Mouse (Mus musculus): ENCODE results near the gene Plcb4.
"Not testable (repeated sequence)": the region's sequence is repeated elsewhere in the genome, so short reads cannot be mapped to it uniquely, and the experiment has no call there.

Plcb4 gene

DNA sequence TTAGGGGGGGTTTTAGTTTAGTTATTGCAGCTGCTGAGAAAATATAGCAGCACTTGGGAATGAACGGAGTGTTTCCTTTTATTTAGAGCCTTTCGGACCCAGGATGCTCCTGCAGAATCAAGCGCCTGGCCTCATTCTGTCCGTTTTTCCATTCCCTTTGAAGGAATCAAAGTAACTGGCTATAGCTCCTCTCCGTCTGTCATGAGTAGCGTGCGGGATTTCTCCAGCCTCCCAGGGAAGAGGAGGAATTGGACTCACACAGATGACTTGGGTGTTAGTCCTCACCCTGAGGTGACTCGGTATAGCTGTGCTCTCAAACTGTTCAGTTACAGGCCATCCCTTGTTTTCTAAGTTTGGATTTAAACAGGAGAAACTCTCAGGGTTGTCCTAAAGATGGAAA, 14.8 kb downstream of the Plcb4 start:
- no peak for DNase-seq (ENCODE audit: low read depth, low spot score)

DNA sequence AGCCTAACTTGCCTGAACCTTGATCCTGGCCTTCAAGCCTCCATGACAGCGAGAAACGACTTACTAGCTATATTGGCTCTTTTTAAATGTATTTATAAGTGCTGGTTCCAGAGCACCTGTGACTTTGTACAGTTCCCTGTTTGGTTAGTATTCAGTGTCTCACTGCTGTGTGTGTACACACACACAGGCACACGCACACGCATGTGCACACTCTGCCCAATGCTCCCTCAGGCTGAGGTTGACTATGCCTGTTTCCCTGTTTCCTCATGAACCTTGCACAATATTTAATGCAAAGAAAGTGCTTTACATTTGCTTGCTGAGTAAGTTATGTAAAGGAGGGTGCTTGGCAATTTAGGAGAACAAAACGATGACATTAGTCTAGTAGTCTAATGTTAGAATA, 16.5 kb downstream of the Plcb4 start:
- no peak for DNase-seq (ENCODE audit: low read depth, low spot score)

DNA sequence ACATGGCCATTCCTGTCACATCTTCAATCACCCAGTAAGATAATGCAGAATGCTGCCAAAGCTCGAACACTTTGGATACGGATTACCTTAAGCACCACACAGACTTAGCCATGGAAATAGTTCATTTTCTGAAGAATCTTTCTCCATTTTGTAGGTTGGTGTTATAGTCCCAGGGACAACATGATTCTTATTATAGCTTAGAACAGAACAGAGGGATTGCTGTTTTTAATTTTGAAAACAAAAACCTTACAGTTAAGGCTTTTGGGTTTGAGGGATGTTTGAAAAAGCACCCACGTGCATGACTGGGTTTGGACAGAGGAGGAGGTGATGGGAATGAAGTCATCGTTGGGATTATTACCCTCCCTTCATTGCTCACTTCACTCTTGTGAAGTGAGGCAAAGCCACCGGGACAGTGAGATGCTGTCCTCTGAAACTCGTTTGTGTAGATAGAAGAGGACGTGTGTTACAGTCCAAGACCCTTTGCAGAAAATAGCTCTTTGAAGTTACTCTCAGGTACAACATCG, 18.2 kb downstream of the Plcb4 start:
- DNase-seq (ENCODE audit: low read depth, low spot score), result no peak

- no peak for DNase-seq (ENCODE audit: low read depth, low spot score)
These were observed 18.8 kb downstream of the Plcb4 start for GRCm38 (mm10) chr2:135677601-135678000.

DNA sequence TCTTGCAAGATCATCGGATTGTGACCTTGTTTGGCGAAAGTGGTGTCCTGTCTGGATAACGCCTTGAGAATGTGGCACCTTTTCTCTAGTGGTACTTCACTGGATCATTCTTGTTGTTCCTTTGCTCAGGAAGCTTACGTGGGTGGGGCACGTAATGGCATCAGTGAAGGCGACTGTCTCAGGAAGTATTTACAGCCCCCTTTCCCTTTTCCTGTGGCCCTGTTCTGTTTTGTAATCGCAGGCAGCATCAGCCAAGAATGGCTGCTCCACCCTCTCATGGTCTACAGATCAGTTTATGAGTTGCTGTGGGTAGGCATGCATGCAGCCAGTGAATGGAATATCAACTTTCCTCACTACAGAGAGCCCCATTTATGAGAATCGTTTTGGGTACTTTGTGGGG, 21.2 kb downstream of the Plcb4 start:
- DNase-seq (ENCODE audit: low read depth, low spot score), result no peak

DNA sequence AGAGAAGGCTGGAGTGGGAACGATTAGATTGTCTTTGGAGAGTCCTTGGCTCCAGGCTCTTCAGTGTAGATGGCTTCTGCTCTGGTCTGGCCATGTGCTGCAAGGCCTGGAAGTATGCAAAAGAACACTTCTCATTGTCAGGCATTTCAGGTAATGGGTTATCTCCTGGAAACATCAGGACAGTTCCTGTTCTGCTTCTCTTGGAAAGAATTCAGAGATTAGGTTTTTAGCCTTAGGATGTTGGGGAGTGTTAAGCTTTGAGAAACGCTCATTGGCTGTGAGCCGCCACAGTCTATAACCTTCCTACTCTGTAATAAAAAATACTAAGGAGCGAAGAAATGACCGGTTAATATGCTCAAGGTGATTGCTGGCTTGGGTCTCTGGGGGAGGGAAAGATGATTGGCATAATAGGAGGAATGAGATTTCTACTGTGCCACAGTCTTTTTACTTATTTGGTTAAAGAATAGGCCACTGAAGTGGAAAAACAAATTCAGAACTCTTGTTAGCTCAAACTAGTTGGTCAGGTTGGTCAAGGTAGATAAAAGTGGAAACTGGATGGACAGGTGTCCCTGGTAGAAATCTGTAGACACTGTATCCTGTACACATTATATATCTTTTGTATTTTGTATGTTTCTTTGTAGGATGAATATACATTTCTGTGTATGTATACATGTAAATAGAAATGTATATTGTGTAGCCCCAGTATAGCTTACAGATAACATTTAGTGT, 21.8 kb downstream of the Plcb4 start:
- no peak for DNase-seq (ENCODE audit: low read depth, low spot score)

DNA sequence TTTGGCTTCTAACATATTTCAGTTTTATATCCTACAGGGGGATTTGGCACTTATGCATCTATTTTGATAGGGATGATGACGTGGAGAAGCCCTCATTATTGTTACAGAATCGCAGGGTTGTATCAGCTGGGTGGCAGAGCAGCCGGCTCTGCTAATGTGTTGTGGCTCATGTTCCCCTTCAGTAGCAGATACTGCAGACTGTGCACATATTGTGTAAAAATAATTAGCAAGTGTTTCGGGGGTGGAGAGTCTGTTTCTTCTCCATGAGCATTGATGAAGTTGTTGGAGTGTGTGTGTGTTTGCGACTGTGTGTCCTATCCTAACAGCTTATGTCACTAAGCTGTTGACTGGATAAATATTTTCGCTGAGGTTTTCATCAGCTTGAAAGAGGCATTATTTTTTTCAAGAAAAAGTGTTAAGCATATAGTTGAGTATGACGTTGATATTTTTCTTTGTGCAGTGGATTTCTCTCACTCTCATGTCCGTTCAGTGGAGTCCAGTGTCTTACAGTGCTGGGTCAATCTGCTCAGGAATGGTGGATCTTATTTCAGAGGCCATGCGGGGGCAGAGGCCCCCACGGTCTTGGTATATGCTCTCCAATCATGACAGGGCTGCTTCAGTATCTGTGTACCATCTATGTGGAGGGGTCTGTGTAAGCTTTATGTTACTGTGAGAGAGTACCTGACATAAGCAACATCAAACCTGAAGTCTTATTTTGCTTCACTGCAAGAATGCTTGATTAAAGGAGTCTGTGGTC, 25.1 kb downstream of the Plcb4 start:
- no peak for DNase-seq (ENCODE audit: low read depth, low spot score)

DNA sequence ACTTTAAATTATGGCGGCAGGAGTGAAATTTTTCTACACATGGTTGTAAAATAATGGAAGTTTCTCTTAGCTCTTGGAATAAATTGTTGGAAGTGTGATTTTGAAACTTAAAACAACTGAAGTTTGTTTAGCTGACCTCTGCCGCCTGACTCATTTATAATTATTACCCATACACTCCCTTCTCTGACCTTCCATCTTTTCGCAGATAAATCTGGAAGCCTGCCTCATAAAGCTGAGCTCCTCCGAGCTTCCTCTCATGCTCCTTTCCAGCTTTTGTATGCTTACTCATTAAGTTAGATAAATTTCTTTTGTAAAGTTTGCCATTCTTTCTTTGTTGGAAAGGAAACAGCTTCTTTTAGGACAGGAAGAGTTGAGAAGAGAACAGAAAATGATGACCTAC, 27.9 kb downstream of the Plcb4 start:
- no peak for DNase-seq (ENCODE audit: low read depth, low spot score)

- DNase-seq (ENCODE audit: low read depth, low spot score), result no peak
These were observed 28.8 kb downstream of the Plcb4 start for GRCm38 (mm10) chr2:135687585-135687984.

GRCm38 (mm10) chr2:135692568-135693488, 34.0 kb downstream of the Plcb4 start:
- DNase-seq (ENCODE audit: low read depth, low spot score), result peak; percentile 62

DNA sequence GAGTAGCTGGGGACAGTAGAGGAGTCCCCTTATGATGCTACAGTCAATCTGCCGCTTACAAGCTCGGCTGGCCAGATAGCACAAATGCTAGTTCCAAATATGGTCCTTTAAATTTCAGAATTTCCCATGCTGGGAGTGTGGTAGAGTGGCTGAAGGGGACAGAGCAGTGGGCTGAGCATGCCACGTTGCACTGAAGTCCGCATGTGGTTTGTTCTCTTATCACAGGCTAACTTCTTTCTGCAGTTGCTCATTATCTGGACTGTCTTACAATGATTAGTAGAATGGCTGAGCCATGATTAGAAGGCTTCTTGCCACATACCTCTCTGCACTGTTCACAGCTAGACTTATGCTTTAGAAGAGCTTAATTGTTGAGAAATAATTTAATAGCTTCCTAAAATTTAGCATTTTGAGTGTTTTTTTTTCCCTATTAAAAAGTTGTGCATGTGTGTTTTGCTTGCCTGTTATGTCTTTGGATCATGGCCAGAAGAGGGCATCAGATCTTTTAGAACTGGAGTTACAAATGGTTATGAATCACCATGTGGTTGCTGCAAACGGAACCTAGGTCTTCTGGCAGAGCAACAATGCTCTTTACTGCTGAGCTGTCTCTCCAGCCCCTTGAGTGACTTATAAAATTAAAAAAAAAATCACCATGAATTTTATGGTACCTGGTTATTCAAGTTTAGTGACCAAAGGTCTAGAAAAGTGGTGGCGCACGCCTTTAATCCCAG, 42.0 kb downstream of the Plcb4 start:
- no peak for DNase-seq (ENCODE audit: low read depth, low spot score)

DNA sequence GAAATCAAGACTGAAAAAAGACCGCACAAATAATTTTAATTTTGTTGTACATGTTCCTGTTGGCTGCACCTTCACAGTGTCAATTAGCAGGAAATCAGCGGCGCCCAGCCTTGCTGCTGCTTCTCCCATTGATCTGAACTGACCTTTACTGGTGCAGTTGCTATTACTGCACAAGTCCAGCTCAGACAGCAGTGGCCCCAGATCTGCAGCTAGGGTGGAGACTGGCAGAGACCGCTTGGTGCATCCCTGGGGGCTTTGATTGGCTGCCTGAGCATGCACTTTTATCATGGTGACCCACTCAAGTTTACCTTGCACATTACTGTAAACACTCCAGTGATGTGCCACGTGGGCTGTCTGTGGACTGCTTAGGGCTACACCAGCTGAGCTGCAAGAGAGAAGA, 45.9 kb downstream of the Plcb4 start:
- DNase-seq (ENCODE audit: low read depth, low spot score), result no peak

GRCm38 (mm10) chr2:135707305-135707704, 48.5 kb downstream of the Plcb4 start:
- DNase-seq (ENCODE audit: low read depth, low spot score), result no peak

DNA sequence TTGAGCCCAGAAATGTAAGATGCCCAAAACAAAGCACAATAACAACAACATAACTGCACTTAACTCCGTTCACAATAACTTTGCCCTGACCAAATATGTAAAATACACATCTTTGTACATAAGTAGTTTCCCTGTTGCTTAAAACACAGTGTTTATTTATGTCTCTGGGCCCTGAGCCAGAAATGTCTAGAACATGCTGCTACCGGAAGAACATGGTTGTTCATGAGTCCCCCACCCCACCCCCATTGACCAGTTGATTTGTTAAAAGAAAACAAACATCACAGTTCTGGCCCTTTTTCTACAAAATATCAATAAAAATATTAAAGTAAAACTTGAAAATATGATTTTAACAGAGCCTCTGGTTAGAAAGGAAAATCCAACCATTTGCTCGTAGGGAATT, 49.6 kb downstream of the Plcb4 start:
- DNase-seq (ENCODE audit: low read depth, low spot score), result no peak

DNA sequence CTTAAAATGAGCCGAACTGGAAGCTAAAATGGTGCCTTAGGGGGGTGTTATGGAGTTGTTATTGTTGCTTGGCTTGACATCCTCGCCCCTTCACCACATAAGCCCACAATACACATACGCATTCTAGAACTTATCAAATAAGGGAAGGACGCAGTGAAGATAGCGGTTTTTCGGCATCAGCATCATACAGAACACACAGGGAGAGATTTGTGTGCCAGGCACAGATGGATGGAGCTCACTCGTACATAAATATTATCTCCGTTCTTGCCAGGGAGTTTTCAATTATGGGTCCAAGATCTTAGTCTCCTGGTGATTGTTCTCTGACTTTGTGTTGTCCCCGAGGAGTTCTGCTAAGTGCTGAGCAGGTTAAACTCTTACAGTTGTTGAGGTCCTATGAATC, 50.0 kb downstream of the Plcb4 start:
- DNase-seq (ENCODE audit: low read depth, low spot score), result no peak

DNA sequence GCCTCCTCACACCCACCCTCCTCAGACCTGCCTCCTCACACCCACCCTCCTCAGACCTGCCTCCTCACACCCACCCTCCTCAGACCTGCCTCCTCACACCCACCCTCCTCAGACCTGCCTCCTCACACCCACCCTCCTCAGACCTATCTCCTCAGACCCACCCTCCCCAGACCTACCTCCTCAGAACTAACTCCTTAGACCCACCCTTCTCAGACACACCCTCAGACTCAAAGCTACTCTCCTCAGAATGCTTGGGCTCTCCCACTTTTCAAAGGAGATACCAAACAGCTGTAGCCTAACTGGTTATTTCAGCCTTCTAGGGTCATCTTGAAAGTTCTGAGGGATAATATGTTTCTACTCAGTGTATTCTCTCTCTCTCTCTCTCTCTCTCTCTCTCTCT, 50.9 kb downstream of the Plcb4 start:
- DNase-seq (ENCODE audit: low read depth, low spot score), result not testable (repeated sequence)

DNA sequence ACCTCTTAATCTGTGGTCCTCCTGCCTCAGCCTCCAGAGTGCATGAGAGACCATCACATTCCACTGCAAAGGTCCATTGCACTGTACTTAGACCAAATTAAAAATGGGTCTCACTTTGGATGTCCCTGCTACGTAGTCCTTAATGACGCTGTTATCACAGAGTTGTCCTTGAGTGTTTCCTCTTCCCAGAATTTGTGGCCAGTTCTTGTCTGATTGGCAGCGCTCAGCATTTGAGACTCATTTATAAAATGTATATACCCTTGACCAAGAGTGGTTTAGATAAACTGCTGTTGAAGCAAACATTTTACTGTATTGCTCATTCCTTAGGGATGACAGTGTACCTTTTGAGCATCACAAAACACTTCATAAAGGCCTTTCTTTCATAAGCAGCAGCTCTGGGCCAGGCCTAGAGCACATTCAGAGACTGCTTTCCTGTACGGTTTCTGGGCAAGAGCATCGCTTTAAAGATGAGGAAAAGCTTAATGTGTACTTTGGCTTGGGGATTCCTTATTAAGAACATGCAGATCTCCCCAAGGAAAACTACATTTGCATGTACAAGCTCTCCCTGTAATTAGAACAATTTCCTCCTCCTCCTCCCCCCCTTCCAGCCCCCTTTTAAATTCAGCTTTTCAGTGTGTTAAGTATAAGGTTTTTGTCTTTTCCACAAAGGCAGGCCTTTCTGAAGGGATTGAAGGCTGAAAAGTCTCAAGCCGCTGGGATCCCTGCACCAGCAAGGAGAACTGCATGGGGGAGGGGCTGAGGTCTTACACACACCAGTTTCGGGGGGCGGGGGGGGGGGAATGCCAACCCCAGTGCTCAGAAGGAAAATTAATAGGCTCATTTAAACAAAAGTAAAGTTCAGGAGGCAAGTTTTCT, 52.5 kb downstream of the Plcb4 start:
- no peak for DNase-seq (ENCODE audit: low read depth, low spot score)

DNA sequence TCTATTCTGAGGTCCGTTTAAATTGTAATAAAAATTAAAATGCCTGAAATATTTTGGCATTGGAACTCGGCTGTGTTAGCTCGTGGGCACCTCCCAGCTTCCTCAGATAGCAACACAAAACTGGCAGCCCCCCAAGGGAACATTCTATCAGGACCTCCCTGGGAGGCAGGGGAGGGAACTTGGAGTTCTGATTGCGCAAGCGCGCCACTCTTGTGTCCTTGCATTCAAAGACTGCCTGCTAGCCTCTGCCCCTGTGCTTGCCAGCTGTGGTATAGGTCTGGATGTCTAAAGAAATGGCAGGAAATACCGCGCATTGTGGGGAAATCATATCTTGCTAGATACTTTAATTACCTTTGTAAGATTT, 53.1 kb downstream of the Plcb4 start:
- DNase-seq (ENCODE audit: low read depth, low spot score), result peak; percentile 86

DNA sequence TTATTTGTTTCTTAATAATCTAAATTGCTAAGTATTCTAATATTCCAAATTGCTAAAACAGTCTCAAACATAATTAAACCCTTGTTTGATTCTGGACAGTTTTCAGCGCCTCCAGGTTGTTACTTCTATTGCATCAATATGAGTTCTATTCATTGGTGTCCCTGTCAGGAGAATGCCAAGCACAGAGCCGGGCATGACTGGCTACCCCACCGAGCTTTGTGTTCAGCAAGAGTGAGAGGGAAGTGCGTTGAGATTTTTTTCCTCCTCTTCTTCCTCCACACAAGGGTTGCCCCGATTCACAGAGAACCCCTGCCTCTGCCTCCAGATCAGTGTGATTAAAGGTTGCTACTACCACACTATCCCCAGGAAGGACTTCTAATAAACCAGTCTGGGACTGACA, 53.5 kb downstream of the Plcb4 start:
- DNase-seq (ENCODE audit: low read depth, low spot score), result no peak

- DNase-seq (ENCODE audit: low read depth, low spot score), result no peak
These were observed 54.1 kb downstream of the Plcb4 start for GRCm38 (mm10) chr2:135712921-135713320.

All from skeletal muscle tissue, adult 2 months (tissue).